Mouse (Mus musculus) heart, embryonic 14.5 days (tissue): ENCODE results near the gene Dgkg. TPM values are rescaled to one million over a fixed set of nuclear protein-coding genes. Genes with fewer than 3 reads are reported as not detected.

Experiments
- ATAC-seq: fragments of 200-750 bp; cut with Nextera tagmentation; 2 replicates; pipeline ENCODE4 v1.8.0; 2017; ENCODE audit warnings: low read depth, moderate TSS enrichment; ENCODE audit not compliant: insufficient number of reproducible peaks, insufficient read depth, low FRiP score
- H3K27ac ChIP-seq, 2 experiments: fragments of 200-500 bp in 1 of 2; fragments of 300-500 bp in 1 of 2; sonication (generic) in 1 of 2; replicated peaks in 1 of 2; 2 replicates each; pipeline ENCODE4 v1.5.1; 2012 to 2014; ENCODE audit warnings: low read depth in 2 of 2, low read length in 2 of 2, control low read depth in 1 of 2, mild to moderate bottlenecking in 1 of 2, mixed read lengths in 1 of 2; ENCODE audit not compliant: control insufficient read depth in 1 of 2, insufficient read depth in 1 of 2
- H3K27me3 ChIP-seq: fragments of 300-500 bp; sonication (generic); 2 replicates; pipeline ENCODE4 v1.6.1; 2014; ENCODE audit warnings: mild to moderate bottlenecking, low read length, control low read depth; ENCODE audit not compliant: control insufficient read depth, insufficient read depth
- H3K36me3 ChIP-seq: fragments of 300-500 bp; sonication (generic); 2 replicates; pipeline ENCODE4 v1.6.1; 2014; ENCODE audit warnings: mild to moderate bottlenecking, control low read depth, low read length, mixed read lengths; ENCODE audit not compliant: control insufficient read depth, insufficient read depth
- H3K4me1 ChIP-seq, 2 experiments: fragments of 200-500 bp in 1 of 2; fragments of 300-500 bp in 1 of 2; sonication (generic) in 1 of 2; 2 replicates each; pipeline ENCODE4 v1.6.1; 2012 to 2014; ENCODE audit warnings: low read length in 2 of 2, control low read depth in 1 of 2, mixed read lengths in 1 of 2; ENCODE audit not compliant: control insufficient read depth in 2 of 2, insufficient read depth in 2 of 2
- H3K4me2 ChIP-seq: fragments of 300-500 bp; sonication (generic); 2 replicates; pipeline ENCODE4 v1.6.1; 2014; ENCODE audit warnings: mild to moderate bottlenecking, low read length
- H3K4me3 ChIP-seq, 2 experiments: fragments of 200-500 bp in 1 of 2; fragments of 300-500 bp in 1 of 2; sonication (generic) in 1 of 2; 2 replicates each; pipeline ENCODE4 v1.5.1; 2012 to 2014; ENCODE audit warnings: low read length in 2 of 2, mild to moderate bottlenecking in 2 of 2, control low read depth in 1 of 2, low read depth in 1 of 2, moderate library complexity in 1 of 2; ENCODE audit not compliant: control insufficient read depth in 1 of 2, insufficient read depth in 1 of 2
- H3K9ac ChIP-seq: fragments of 300-500 bp; sonication (generic); 2 replicates; pipeline ENCODE4 v1.6.1; 2014; ENCODE audit warnings: mild to moderate bottlenecking, low read length
- H3K9me3 ChIP-seq: fragments of 300-500 bp; sonication (generic); 2 replicates; pipeline ENCODE4 v1.6.1; 2016; ENCODE audit warnings: low read length, control low read depth; ENCODE audit not compliant: control insufficient read depth
- WGBS: fragments of 180-500 bp; shearing (Covaris S2); extraction: QIAGEN DNeasy Blood & Tissue Kit; methylation state at CpG from one replicate; pipeline ENCODE4 v1.1.7; 2014; 5-methylcytosine and 5-hydroxymethylcytosine counted together
- polyA plus RNA-seq: library from polyadenylated mRNA; unstranded; fragments of >200 nt; fragmentation: Nextera tagmentation; extraction: Ambion mirVana; gene quantifications from 2 replicates; pipeline ENCODE4 v1.2.1, GENCODE M21; 2014

The Dgkg gene
- polyA plus RNA-seq, 1 experiment from 2014 or later: 0.42 TPM

DNA sequence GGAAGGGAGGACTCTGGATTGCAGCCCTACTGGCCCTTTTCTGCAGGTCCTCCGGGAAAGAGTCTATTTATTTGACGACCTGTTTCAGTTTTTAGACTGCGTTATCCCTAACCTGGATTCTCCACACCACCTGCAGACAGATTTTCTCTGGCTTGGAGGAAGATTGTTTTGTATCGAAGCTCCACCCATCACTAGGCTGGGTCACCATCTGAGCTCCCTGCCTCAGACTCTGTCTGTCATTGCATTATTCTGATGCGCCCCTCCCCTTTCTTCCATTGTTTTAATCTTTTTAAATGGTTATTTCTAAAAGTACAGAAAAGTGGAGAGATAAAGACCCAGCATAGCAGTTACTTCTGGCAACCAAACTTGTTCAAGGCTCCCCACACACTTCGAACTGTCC is 151.4 kb downstream of the Dgkg start:
- ATAC-seq: no peak
- 78% methylated on average over 6 of the region's 6 CpGs for WGBS

DNA sequence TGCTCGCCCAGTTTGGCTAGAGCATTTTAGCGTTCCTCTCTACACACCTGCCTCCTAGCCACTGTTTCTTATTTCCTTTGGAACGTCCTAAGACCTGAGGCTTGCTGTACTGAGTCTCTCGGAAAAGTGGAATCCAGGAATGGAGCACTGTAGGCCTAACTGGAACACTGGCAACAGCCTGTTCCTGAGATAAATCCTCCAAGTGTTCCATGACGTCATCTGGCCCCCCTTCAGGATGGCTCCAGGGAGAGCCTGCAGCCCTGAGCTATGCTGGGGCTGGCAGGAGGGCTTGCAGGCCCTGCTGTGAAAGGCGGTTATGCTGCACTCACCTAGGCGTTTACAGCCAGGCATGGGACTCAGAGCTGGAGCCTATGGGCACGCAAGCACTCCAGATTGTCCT is 152.2 kb downstream of the Dgkg start:
- WGBS: 16% methylated on average over 8 of the region's 8 CpGs
- Histone ChIP-seq H3K4me3 (no peak overlapping the region), H3K9me3 (peaks cover 3% of the 10 kb centered on the region; the same call in 1 of the 2 replicates), H3K27ac (peak overlapping the region; percentile 6 to 62), H3K9ac (peak overlapping the region; percentile 25; the same call in 1 of the 2 replicates), H3K4me1 (peaks cover 17 to 27% of the 10 kb centered on the region in 2 experiments), H3K4me2 (no peak overlapping the region), H3K27me3 (no peaks in the 10 kb centered on the region), H3K36me3 (no peaks in the 10 kb centered on the region)
- peak; percentile 90 for ATAC-seq

More for the DNA sequence above, 151.4 kb downstream of the Dgkg start:
- Histone ChIP-seq H3K27ac (no peak overlapping the region), H3K4me1 (peaks cover 17 to 27% of the 10 kb centered on the region in 2 experiments), H3K36me3 (no peaks in the 10 kb centered on the region), H3K4me2 (no peak overlapping the region), H3K27me3 (no peaks in the 10 kb centered on the region), H3K9me3 (peaks cover 3% of the 10 kb centered on the region; the same call in 1 of the 2 replicates), H3K4me3 (no peak overlapping the region), H3K9ac (no peak overlapping the region)

DNA sequence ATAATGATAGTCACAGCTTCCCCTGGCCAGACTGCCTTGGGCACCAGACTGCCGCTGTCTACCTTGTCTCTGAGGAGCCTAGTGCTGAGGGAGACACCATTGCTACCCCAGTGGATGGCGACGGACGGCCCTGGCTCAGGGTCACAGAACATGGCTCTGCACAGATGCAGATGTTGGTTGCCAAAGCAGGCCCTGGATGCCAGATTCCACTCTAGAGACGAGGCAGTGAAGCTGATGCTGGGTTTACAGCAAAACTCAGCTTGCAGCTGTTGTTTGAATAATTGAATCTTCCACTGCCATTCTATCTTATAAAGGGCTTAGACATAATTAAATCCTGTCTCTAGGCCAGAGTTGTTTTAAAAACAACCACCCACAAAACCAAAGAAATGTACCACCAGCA is 153.0 kb downstream of the Dgkg start:
- ATAC-seq: no peak
- 43% methylated on average over 5 of the region's 5 CpGs for WGBS
- H3K4me3 ChIP-seq: no peak overlapping the region
- H3K27me3 ChIP-seq: no peaks in the 10 kb centered on the region
- no peak overlapping the region for H3K9ac ChIP-seq
- peaks cover 17 to 27% of the 10 kb centered on the region in 2 experiments for H3K4me1 ChIP-seq
- peak overlapping the region in 1 of 2 experiments; percentile 62; a peak in 2 of 4 replicates for H3K27ac ChIP-seq
- H3K9me3 ChIP-seq: peaks cover 3% of the 10 kb centered on the region; the same call in 1 of the 2 replicates
- no peak overlapping the region for H3K4me2 ChIP-seq
- H3K36me3 ChIP-seq: no peaks in the 10 kb centered on the region

DNA sequence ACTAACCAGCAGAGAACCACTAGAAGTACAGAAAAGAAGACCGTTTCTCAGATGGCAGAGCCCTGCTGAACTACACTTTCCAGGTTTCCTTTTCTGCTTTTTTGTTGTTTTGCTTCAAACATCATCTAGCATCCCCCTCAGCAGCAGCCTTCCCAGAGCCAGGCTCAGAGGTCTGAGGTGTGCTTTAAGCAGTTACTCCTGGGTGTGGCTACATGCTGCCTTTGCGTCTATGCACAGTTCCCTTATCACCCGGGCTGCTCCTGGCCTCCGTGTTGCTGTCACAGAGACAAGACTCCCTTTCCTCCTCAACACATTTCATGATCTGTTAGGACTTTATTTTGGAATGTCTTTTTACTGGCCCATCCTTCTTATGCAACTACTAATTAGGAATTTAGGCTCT is 153.6 kb downstream of the Dgkg start:
- Histone ChIP-seq H3K27ac (no peak overlapping the region), H3K9ac (no peak overlapping the region), H3K4me2 (no peak overlapping the region), H3K36me3 (no peaks in the 10 kb centered on the region), H3K4me3 (no peak overlapping the region), H3K27me3 (no peaks in the 10 kb centered on the region), H3K4me1 (peaks cover 17 to 27% of the 10 kb centered on the region in 2 experiments), H3K9me3 (peaks cover 3% of the 10 kb centered on the region; the same call in 1 of the 2 replicates)
- 20% methylated on average over 4 of the region's 4 CpGs for WGBS
- ATAC-seq: no peak

DNA sequence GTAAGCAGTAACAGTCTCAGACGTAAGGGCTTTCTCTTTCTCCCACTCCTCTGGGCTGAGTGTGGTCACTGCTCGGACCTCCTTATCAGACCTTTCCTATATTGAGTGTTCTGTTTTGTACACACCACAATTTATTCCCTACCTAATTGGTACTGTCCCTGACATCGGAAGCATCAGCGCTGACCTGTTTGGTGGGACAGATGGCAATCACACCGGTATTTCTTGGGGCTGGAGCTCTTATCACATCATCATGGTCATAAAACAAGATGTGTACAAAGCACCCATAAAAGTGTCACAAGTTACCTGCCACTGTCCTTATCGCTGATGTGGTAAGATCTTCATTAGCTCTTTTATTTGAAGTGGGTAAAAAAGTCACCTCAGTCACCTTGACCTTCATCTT is 155.2 kb downstream of the Dgkg start:
- no peak for ATAC-seq
- Histone ChIP-seq H3K36me3 (no peaks in the 10 kb centered on the region), H3K4me3 (no peak overlapping the region), H3K4me1 (peaks cover 20 to 27% of the 10 kb centered on the region in 2 experiments), H3K4me2 (no peak overlapping the region), H3K27me3 (no peaks in the 10 kb centered on the region), H3K9ac (no peak overlapping the region), H3K9me3 (no peaks in the 10 kb centered on the region), H3K27ac (no peak overlapping the region)
- WGBS: 79% methylated on average over 6 of the region's 6 CpGs

DNA sequence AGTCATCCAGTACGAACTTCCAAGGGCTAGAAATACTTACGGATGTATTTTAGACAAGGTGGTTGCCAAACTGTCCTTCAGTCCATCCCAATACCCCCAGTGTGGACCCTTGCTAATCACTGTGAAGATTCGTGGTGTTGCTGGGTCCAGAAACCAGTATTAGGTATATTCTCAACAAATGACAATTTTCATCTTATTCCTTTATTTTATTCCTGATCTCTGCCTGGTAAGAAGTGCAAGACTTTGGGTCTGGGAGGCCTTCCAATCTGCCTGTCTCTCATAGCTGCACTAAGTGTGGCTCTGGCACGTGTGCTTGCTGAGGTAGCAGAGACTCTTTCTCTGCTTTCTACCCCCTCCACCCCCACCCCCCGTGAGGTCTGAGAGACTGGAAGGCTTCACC is 156.5 kb downstream of the Dgkg start:
- Histone ChIP-seq H3K36me3 (no peaks in the 10 kb centered on the region), H3K27ac (no peak overlapping the region), H3K9ac (no peak overlapping the region), H3K4me2 (no peak overlapping the region), H3K4me3 (no peak overlapping the region), H3K9me3 (no peaks in the 10 kb centered on the region), H3K4me1 (peaks cover 27 to 35% of the 10 kb centered on the region in 2 experiments), H3K27me3 (no peaks in the 10 kb centered on the region)
- no peak for ATAC-seq
- 74% methylated on average over 5 of the region's 5 CpGs for WGBS

DNA sequence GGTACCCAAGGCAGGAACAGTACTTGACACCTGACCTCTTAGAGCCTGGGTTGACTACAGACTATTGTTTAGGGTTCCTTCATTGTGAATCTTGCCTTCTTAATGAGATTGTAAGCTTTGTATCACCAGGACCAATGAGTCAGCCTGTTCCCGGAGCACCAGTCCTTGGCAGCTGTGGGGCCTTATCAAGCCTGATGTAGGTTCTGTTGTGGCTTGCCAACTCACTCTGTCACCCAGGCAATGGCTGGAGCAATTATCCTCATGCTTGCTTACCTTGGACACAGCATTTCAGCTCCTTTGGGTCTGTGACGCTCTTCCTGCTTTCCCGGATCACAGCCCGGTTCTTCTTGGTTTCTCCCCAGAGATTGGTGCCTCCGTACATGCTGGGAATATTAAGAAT is 157.1 kb downstream of the Dgkg start:
- H3K27me3 ChIP-seq: no peaks in the 10 kb centered on the region
- no peak for ATAC-seq

DNA sequence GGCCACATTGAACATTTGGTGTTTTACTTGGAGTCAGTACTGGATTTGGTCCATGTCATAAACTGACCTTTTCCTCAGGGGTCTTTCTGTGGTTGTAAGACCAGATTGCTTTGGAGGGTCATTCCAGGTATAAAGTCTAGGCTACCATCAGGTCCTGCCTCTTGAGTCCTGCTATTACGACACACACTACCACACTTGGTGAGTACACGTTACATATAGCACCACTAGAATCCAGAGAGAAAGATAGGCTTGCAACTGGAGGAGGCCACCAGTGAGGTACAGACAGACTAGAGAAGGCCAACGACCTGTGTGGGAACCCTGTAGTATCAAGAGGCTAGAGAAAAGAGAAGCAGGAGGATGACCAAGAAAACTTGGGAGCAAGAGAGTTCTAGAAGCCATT is 157.6 kb downstream of the Dgkg start:
- H3K4me2 ChIP-seq: no peak overlapping the region
- 84% methylated on average over 3 of the region's 3 CpGs for WGBS
- no peak overlapping the region for H3K9ac ChIP-seq
- no peak overlapping the region for H3K27ac ChIP-seq
- H3K27me3 ChIP-seq: no peaks in the 10 kb centered on the region
- ATAC-seq: no peak
- no peaks in the 10 kb centered on the region for H3K36me3 ChIP-seq
- H3K9me3 ChIP-seq: no peaks in the 10 kb centered on the region
- H3K4me3 ChIP-seq: no peak overlapping the region
- peaks cover 22 to 35% of the 10 kb centered on the region in 2 experiments for H3K4me1 ChIP-seq

More for the DNA sequence above, 157.1 kb downstream of the Dgkg start:
- Histone ChIP-seq H3K4me2 (no peak overlapping the region), H3K36me3 (no peaks in the 10 kb centered on the region), H3K4me1 (peaks cover 24 to 35% of the 10 kb centered on the region in 2 experiments), H3K9me3 (no peaks in the 10 kb centered on the region), H3K4me3 (no peak overlapping the region), H3K9ac (no peak overlapping the region), H3K27ac (no peak overlapping the region)
- 72% methylated on average over 5 of the region's 5 CpGs for WGBS
